Mouse (Mus musculus): Measurements from ENCODE around the gene Ptk6. TPM values are rescaled to one million over a fixed set of nuclear protein-coding genes. Genes with fewer than 3 reads are reported as not detected.

Gene Ptk6
- total RNA-seq, 2 experiments from 2014 or later, result not detected

Other genes with a start within 250 kb of the Ptk6 start
- gene Nkain4, start 248.1 kb downstream of the Ptk6 start, total RNA-seq (2021), result 10 to 100 TPM in 1 of 2 experiments, 1 to 10 TPM in 1; 8.8 to 12.6 TPM
- 10 to 100 TPM; 87.0 to 93.3 TPM for gene Arfgap1, start 235.6 kb downstream of the Ptk6 start, total RNA-seq (2021)
- 1 to 10 TPM; 5.6 to 6.3 TPM for gene Col20a1, start 216.3 kb downstream of the Ptk6 start, total RNA-seq (2021)
- 10 to 100 TPM; 11.1 to 13.6 TPM for gene Chrna4, start 159.2 kb downstream of the Ptk6 start, total RNA-seq (2021)
- 10 to 100 TPM; 12.8 to 13.5 TPM for gene Kcnq2, start 67.5 kb downstream of the Ptk6 start, total RNA-seq (2021)
- gene Eef1a2, start 45.8 kb downstream of the Ptk6 start, total RNA-seq (2021), result 10 to 100 TPM; 76.3 to 76.6 TPM
- 10 to 100 TPM; 91.2 to 93.3 TPM for gene Ppdpf, start 15.5 kb downstream of the Ptk6 start, total RNA-seq (2021)
- under 1 TPM; 0.20 to 0.85 TPM for gene Srms, start 10.4 kb upstream of the Ptk6 start, total RNA-seq (2021)
- under 1 TPM; 0.25 to 0.28 TPM for gene Fndc11, start 17.2 kb upstream of the Ptk6 start, total RNA-seq (2021)
- 10 to 100 TPM; 16.7 to 17.1 TPM for gene Helz2, start 39.2 kb upstream of the Ptk6 start, total RNA-seq (2021)
- gene Gmeb2, start 85.2 kb upstream of the Ptk6 start, total RNA-seq (2021), result 10 to 100 TPM; 27.9 to 30.8 TPM
- 10 to 100 TPM; 32.2 to 45.5 TPM for gene Stmn3, start 111.7 kb upstream of the Ptk6 start, total RNA-seq (2021)
- 10 to 100 TPM; 65.6 to 69.4 TPM for gene Rtel1, start 117.0 kb upstream of the Ptk6 start, total RNA-seq (2021)
- 10 to 100 TPM; 37.0 to 42.4 TPM for gene Zgpat, start 162.1 kb upstream of the Ptk6 start, total RNA-seq (2021)
- 10 to 100 TPM; 43.6 to 48.9 TPM for gene Arfrp1, start 162.6 kb upstream of the Ptk6 start, total RNA-seq (2021)
- 10 to 100 TPM; 21.8 to 28.4 TPM for gene Lime1, start 177.3 kb upstream of the Ptk6 start, total RNA-seq (2021)

Data from adrenal gland, postnatal 4 days (tissue).